Mouse (Mus musculus) spleen, postnatal 14 days (tissue): ENCODE results near the gene D630003M21Rik.

ENCODE experiments used
- DNase-seq, 2 experiments: peaks; one replicate each; pipeline ENCODE4 v3.0.0; 2021 to 2022; ENCODE audit warnings: low spot score in 2 of 2

Gene D630003M21Rik

DNA sequence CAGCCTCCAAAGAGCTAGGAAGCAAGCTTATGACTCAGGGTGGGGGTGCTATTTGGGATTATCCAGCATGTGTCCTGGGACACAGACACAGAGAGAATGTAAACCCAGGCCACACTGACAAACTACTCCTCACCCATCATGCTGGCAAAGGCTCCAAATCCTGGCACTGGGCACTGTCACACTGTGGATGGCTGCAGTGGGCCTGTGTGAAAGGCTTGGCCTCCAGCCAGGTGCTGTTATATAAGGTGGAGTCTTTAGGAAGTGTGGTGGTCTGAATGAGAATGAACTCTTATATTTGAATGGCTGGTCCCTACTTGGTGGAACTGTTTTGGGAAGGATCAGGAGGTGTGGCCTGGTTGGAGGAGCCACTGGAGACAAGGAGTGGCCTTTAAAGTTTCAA, 7.7 kb upstream of the D630003M21Rik start:
- no peak for DNase-seq

DNA sequence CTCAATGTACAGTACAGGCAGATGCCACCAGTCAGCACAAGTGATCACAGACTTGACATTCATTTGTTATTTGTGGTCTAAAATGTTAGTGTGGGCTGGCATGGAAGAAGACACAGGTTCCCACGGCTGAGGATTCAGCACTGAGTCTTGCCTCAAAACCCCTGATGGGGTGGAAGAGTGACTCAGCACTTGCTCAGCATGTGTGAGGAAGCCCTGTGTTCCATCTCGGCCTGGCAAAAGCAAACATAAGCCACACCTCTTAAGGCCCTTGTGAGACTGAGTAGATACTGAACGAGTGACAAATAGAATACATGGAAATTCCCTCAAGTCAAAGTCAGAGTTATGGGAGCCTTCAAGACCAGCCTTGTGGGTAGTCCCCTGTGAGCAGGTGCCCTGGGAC, 4.1 kb upstream of the D630003M21Rik start:
- DNase-seq = no peak

GRCm38 (mm10) chr2:158232414-158232813, 3.4 kb upstream of the D630003M21Rik start:
- DNase-seq = no peak

DNA sequence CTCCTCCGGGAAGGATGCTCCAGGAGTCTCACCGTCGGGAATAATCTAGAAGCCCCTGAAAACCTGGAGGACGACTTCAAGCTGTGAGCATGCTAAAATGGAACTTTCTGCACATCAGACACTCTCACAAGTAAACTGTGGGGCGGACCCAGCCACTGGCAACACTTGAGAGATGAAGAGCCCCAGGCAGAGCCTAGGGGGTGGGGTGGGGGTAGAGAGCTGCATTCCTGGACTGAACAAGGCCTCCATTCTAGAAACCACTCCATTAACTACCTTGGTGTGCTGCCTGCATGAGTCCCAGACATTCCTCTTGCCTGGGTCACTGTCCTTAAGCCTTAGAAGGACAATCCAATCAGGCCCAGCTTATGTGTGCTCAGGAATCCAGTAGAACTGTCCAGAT, 2.0 kb upstream of the D630003M21Rik start:
- no peak for DNase-seq

- DNase-seq = no peak
These were observed 1.6 kb upstream of the D630003M21Rik start for GRCm38 (mm10) chr2:158230617-158231016.

DNA sequence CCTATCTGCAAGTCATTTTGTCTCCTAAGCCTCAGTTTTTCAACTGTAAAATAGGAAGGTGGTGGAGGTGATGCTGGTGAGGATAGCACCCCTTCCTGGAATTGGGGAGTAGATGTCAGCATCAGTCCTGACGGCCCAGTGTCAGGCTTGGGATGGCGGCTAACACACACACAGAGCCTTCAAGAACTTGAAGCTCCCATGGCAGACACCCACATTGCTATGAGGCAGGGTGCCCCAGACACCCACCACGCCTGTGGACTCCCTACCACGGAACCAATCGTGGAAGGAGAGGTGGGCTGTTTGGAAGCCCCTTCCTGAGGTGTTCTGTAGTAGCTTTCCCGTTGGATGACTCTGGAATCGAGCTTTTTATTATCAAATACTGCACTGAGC, 476 bp upstream of the D630003M21Rik start:
- no peak for DNase-seq

DNA sequence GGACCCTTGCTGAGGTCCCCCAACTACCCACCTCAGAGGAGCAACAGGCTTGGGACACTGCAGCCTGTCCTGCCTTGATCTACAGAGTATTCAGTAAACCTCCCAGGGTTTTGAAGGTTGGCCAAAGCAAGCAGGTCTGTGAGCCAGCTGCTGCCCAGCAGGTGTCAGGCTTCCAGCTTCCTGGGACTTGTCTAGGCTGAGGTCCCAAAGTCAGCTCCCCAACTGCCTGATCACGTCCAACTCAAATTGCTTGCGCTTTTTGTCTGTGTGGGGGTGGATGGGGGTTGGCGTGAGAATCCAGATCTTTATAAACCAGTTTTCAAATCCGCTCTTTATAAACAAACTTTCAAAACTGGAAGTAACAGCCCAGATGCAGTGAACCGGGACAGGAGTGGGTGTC, 3.7 kb downstream of the D630003M21Rik start:
- no peak for DNase-seq

DNA sequence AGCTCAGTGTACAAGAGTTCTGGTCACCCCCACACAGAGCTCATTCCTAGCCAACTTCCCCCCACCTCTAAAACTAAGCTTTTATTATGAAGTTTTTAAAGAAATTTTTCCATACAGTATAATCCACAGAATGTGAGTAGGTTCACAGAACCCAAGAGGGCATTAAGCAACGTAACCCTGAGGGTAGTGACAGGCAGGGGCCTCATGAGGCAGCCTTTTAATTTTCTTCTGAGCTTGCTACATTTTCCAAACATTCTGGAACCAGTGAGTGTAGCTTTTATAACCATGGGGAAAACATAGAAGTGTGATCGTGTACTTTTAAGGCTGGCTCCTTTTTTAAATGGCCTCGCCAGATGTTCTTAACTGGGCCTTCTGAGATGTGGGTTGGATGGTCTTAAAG, 5.5 kb downstream of the D630003M21Rik start:
- DNase-seq = no peak

GRCm38 (mm10) chr2:158222664-158223063, 6.4 kb downstream of the D630003M21Rik start:
- no peak for DNase-seq

- DNase-seq = no peak
These were observed 7.5 kb downstream of the D630003M21Rik start for GRCm38 (mm10) chr2:158221446-158222084.

DNA sequence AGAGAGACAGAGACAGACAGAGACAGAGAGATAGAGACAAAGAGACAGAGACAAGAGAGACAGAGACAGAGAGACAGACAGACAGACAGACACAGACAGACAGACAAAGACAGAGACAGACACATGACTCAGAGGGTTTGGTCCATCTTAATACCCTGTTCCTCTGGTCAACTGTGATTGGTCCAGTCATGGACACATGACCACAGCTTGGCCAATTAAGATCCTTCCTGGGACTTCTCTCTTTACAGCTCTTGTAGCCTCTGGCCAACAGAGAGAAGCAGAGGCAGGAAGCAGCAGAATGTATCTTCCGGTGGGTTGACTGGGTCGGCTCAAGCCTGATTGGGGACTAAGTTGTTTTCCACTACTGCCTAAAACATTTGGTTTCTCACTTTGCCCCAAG, 9.5 kb downstream of the D630003M21Rik start:
- DNase-seq = no peak

DNA sequence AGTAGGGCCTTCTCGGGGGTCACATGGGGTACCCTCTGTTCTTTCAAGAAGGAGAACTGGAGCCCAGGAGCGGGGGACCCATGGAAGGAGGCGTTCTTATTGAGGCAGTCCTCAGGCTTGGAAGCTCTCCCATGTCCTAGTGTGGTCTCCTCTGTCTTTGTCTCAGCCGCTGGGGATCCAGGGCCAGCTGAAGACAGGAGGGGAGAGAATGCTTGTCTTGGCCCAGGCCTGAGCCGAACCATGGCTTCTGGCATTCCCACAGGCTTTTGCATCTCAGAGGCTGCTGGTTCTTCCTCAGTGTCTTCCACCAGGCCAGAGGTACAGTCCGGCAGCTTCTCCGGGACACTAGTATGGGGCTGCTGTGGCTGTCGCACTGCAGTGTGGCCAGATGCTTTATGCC, 12.5 kb downstream of the D630003M21Rik start:
- DNase-seq = no peak

- no peak for DNase-seq
These were observed 13.5 kb downstream of the D630003M21Rik start for GRCm38 (mm10) chr2:158215283-158216117.

DNA sequence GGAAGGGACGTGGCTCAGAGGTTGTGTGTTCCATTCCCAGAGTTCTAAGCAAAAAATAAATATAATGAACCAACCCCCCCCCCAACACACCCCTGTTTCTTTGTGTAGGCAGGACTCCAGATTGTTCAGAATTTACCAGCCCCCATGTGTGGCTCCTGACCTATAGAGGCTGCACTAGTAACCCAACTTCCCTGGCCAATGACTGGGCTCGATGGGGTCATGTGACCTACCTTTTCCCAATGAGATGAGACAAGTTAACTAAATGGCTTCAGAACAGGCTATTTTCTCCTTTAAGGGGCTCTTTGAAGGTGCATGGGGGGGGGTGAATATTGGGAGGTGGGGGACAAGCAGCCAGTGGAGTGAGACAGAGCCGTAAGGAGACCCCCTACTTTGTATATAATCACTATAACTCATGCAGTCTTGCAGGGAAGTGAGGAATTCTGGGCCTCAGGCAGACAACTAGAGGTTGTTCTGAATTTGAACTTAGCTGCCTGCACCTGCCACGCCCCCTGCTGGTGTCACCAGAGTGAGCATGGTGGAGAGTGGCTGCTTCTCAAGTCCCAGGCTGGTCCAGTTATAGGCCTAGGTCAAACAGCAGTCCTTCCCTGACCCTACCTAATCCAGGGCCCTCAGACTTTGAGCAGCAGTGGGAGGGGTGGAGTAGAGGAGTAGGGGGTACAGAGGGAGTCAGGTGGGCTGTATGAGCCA, 17.1 kb downstream of the D630003M21Rik start:
- no peak for DNase-seq

DNA sequence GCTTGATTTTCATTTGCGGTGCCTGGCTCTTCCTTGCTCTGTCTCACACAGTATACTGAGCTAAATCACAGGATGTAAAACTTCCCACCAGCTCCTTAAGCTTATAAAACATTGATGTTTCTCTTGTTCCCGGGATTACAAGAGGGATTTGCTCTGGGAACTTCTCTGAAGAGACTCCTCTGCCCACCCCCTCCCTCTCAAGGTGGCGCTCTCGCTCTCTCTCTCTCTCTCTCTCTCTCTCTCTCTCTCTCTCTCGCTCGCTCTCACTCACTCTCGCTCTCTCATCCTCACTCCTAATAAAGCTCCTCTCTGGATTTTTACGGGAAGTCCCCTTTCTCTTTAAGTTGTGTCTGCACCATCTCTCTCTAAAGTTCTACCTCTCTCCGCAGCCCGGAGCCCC, 18.1 kb downstream of the D630003M21Rik start:
- DNase-seq = no peak

GRCm38 (mm10) chr2:158210503-158210902, 18.5 kb downstream of the D630003M21Rik start:
- DNase-seq = peak in 1 of 2 experiments; percentile 14

DNA sequence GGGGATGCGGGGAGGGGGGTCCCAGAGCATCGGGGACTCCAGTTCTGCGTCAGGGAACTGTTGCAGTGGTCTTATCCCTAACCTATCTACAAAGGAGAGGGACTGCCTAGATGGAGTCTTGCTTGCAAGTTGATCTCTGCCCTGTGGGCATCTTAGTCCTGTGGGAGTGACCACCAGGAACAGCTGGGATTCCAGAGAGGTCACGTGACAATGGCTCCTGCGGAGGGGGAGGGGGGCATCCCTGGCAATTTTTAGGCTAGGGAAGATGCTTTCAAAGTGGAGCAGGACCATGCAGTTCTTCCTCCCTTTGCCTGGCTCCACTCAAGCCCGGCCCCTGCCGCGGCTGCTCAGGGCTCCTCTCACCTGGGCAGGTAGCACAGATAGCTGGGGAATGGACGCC, 19.2 kb downstream of the D630003M21Rik start:
- no peak for DNase-seq

- DNase-seq = peak; percentile 31 to 47
These were observed 21.2 kb downstream of the D630003M21Rik start for GRCm38 (mm10) chr2:158207848-158208247.

DNA sequence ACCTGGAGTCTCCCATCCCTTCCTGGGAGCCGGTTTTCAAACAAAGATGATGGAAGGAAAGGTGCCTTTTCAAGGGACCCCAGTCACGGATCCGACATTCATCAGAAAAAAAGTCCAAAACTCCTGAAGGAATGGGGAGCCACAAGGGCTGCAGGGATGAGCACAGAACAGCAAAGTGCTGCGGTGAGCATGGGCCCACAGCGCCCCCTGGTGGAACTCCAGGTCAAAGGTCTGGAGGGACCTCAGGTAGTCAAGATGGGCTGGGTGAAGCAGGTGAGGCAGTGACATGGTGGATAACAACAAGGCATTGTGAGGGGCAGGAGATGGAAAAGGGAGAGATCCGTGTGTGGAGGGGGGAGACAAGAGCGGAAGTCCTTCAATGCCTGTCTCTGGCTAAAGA, 24.9 kb downstream of the D630003M21Rik start:
- peak; percentile 58 to 74 for DNase-seq

DNA sequence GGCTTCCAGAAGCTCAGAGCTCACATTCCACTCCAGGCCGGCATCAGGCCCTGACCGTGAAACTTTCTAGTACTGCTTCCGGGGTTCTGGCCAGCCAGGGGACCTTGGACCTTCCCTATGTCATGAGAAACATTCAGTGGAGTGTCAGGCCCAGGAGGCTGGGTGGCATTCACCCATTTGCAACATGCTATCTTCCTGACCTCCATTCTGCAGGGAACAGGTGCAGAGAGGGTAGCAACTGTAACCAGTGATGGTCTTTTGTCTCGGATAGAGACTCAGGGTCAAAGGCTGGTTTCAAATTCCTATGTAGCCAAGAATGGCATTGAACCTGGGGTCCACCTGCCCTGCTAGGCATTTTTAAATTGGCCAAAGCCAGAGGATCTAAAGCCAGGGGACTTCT, 25.3 kb downstream of the D630003M21Rik start:
- DNase-seq = no peak

DNA sequence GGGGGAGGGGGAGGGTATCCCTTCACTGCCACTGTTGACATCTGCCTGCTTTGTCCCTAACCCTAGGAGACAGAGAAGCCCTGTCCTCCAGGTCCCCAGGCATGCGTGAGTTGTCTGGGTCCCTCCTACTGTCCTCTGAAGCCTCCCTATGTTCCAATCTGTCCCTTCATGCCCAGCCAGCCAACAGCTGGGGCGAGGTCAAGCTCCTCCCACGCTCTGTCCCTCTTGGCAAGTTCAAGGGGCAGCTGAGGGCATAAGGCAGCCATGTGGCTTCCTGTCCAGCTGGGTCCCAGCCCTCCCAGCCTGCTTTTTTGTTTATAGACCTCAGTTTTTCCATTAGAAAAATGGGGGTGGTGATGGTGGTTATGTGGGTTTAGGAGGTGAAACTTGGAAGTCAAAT, 29.7 kb downstream of the D630003M21Rik start:
- DNase-seq = no peak

- DNase-seq = no peak
These were observed 30.2 kb downstream of the D630003M21Rik start for GRCm38 (mm10) chr2:158198861-158199260.

DNA sequence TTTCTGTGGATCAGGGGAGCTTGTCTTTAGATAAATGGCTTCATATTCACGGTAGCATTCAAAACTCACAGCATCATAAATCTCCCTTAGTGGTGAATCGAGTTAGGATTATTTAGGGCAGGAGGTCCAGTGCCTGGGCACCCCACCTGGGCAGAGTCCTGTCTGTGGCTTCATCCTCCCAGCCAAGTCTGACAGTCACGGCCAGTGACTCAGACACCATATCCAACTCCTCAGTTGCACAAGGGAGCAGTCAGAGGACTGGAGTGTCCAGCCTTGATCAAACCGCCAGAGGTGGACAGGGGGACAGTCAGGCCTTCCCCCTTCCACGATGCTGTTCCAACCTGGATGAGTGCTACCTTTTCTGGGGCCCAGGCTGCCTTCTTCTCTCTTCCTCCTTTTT, 31.1 kb downstream of the D630003M21Rik start:
- no peak for DNase-seq
